Mouse (Mus musculus): ENCODE data around the gene Fam149a.
"Not testable (repeated sequence)": the region's sequence is repeated elsewhere in the genome, so short reads cannot be mapped to it uniquely, and the experiment has no call there.

Fam149a gene

DNA sequence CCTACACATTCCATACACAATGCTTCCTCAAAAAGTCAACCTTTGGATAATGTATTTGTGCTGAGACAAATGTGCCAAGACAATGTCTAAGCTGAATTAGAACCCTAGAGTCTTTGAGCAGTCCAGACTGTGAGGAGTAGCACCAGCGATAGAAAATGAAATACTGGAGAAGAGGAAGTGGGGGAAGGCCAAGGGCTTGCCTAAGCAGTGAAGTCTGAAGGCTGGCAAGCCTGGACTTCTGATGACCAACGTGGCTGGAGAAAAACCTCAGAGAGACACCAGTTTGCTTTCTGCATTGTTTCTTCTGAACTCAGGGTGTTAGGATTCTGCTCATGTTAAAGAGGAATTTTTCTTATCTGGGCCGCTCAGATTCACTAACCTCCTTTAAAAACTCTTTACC lies 51.2 kb downstream of the Fam149a start:
- no peak for DNase-seq

DNA sequence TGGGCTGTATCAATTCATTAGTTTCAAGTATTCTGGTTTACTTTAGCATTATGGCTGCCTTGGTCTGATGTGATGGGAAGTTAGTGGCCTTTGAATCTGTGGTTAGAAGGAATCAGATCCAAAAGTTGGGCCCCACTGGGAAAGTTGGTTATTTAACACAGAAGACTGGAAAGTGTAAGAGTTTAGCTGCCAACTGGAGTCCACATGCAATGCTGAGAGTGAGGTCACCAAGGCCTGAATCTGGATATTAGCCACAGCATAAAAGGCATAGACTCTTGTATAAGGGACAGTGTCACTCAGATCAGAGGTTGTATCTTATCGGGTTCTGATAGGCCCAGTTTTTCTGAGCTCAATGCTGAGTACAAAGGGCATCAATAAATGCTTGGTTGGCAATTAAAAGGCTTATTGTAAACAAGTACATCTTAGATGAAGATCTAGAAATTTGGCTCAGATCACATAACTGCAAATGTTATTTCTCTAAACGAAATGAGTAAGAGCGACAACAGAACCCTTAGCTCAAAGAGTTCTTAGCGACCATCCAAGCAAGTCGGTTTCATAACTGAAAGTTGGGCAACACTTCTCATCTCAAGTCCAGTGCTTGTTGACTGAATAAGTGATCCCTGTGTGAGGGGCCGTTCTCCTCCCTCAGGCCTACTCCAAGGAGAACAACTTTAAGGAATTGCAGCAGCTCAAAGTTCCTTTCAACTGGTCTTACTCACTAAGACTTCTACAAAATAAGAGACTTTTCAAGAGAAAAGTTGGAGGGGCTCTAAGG lies 52.7 kb downstream of the Fam149a start:
- DNase-seq: no peak

DNA sequence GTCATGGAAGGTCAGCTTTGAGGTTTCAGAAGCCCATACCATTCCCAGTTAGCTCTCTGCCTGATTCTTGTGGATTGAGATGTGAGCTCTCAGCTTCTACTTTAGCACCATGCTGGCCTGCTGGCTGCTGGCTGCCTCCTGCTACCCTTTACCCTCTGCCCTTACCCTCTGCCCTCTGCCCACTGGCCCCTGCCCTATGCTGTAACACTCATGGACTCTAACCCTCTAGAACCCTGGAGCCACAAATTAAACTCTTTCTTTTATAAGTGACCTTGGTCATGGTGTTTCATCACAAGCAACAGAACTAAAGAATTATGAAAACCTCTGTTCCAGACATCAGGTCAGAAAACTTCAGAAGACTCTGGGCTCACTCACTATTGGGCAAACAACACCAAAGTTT lies 55.0 kb downstream of the Fam149a start:
- not testable (repeated sequence) for DNase-seq

GRCm38 (mm10) chr8:45324151-45324550 lies 57.9 kb downstream of the Fam149a start:
- no peak for DNase-seq

DNA sequence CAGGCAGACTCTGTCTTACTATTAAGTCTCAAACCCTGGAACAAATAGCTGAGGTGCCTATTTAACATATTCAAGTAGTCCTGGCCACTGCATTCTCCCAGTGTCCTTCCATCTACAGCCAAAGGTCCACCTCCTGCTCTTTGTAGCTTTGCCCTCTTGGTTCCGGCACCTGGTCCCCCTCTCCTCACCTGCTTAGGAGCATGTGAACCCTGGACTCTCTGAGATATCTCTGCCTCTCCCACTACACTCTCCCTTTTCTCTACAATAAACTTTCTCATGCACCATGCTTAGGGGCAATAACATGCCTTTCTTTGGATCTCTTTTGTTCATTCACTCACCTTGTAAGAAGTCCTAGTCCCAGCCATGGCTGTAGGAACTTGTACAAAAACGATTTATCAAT lies 60.7 kb downstream of the Fam149a start:
- DNase-seq: no peak

DNA sequence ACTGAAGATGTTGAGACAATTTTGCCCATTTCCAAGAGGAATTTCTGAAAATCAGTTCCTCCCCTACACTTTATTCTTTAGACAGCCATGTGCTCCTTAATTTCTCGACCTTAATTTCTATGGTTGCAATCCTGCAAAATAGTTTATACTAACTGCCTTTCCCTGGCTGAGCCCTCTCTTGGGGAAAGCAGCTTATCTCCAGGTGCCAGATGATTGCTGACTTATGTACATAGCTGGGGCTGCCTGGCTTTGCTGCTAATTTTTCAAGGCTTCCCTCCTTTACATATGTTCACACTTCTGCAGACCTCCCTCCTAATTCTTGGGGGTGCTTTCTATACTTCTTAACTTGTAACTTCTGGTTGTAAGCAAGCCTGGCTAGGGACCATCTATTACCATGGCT lies 61.2 kb downstream of the Fam149a start:
- DNase-seq: no peak

DNA sequence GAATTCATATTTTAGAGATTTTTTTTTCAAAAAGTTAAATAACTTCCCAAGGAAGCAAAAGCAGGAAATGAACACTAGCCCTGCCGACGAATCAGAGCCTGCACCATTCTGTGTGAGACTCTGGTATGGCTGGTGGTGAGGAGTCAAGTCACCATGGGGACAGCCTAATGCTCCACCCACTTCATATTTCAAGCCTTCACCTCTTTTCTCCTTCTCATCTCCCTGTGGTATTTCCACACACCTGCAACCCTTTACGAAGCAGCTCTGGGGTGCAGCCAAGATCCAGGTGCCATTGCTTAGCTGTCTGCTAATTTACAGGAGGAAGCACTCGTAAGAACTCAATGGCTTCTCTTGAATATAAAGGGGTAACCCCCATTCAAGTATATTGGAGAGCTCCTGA lies 71.1 kb downstream of the Fam149a start:
- DNase-seq: no peak

DNA sequence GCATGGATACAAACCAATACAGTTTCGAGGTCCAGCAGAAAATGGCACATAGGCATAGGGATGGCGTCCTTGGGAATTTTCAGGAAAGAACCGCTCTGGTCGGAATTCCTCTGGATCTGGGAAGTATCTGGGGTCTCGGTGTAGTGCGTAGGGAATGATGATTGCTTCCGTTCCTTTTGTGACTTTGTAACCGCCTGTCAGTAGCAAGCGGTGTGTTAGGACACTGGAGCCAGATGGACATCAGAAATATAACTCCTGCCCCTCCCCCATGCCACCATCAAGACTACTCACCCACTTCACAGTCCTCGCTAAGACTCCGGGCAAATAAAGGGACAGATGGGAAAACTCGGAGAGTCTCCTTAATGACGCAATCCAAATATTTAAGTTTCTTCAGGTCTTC lies 73.7 kb downstream of the Fam149a start, which contains the start of gene Gm45753:
Gene Gm45753 (minus strand): TSS at position 101 of the 400 bp plus-strand sequence.
- no peak for DNase-seq

- no peak for DNase-seq
These were observed 76.6 kb downstream of the Fam149a start for GRCm38 (mm10) chr8:45305479-45305878.

DNA sequence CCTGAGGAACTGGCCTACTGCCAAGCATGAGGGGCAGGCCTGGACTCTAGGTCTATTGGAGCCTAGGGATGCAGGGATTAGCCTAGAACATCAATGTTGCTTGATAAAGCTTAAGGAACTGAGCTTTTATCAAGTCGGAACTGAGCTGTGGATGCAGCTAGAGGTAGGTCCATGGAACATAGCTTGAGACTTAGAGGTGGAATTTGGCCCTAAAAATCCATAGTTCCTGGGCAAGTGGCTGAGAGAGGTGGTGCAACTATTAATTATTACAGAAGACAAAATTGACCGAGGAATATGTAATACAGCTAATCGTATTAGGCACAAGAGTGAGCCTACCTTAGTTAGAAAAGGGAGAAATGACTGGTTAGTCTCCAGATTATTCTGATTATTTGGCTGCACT lies 77.7 kb downstream of the Fam149a start:
- DNase-seq: no peak

GRCm38 (mm10) chr8:45302390-45302789 lies 79.7 kb downstream of the Fam149a start:
- DNase-seq: no peak

DNA sequence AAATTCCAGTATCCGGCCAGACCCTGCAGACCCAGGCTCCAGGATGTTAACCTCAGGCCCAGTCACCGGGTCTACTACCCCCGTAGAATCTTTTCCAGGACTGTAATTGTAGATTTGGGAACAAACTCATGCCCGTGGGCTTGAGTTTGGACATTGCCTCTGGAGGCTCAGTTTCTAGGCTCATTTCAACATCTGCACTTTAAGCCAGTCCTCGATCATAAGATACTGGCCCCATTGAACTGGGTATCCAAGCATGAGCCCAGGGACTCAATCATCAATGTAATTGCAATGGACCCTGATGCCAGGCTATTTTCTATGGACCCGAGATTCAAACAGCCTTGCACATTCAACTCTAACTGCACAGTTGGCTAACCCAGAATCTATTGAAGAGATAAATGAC lies 86.8 kb downstream of the Fam149a start:
- no peak for DNase-seq

GRCm38 (mm10) chr8:45294687-45295086 lies 87.4 kb downstream of the Fam149a start, which contains the start of gene Klkb1:
Gene Klkb1, minus strand, starts transcription at chr8:45294859.
- DNase-seq: no peak

DNA sequence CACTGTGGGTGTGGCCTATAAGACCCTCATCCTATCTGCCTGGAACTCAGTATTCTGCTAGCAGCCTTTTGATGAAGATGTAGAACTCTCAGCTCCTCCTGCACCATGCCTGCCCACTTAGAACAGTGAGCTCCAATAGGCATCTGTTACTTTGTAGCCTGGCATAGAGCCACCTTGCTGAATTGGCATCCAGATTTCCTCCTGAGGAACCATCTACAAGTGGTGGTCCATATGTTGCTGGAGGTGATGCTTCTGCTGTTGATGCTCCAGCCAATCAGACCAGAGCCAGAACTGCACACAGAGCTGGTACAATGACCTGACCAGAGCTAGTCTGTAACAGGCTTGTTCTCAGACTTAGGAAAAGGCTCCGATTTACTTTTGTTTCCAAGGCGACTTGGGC lies 90.3 kb downstream of the Fam149a start:
- DNase-seq: peak; percentile 42 to 43
